Mouse (Mus musculus): ENCODE results near the gene Igf2bp2. TPM values are rescaled to one million over a fixed set of nuclear protein-coding genes. Genes with fewer than 3 reads are reported as not detected.

The Igf2bp2 gene
- total RNA-seq, 2 experiments from 2014 or later = 1.7 to 1.8 TPM

DNA sequence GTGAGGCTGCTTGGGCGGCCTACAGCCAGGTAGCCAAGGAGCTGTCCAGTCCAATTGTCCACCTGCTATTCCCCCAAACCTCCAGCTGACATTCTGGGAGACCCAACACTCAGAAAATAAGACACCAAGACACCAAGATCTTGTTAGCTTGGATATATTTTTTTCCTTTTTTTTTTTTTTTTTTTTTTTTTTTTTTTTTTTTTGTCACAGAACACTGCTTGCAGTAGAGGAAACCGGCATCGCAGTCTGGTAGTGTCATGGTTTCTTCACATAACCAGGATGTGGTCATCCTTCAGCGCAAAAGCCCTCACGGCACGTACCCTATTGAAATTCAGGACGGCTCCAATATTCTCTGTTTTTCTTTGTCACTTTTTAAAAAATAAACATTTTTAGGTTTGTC, 104.2 kb downstream of the Igf2bp2 start:
- DNase-seq (ENCODE audit: extremely low spot score in 1 of 2, low spot score in 2 of 2) = no peak
- TF ChIP-seq CTCF (IDR thresholded peaks at IDR 0.05) = no peak
- intact Hi-C loops (cut with DNase I) = no loop called here

DNA sequence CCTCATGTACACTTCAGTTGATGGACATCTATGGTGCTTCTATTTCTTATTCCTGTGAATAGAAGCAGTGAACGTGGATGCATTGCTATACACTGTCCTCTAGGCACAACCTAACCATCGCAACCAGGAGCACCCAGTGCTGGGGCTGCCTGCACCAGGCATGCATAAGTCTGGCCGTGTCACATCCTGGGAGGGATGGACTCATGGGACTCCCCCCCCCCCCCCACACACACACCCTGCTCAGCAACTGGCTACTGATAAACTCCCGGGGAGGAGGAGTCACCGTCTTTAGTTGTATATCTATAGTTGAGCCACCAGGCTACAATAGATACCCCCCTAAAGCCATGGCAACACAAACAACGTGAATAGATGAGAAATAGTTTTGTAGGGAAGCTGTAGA, 105.6 kb downstream of the Igf2bp2 start:
- no peak for DNase-seq (ENCODE audit: extremely low spot score in 1 of 2, low spot score in 2 of 2)
- intact Hi-C loops (cut with DNase I) = no loop called here
- TF ChIP-seq CTCF (IDR thresholded peaks at IDR 0.05) = no peak
- Histone ChIP-seq H3K27ac (no peak overlapping the region), H3K4me3 (no peak overlapping the region)

More for the DNA sequence above, 104.2 kb downstream of the Igf2bp2 start:
- Histone ChIP-seq H3K4me3 (no peak overlapping the region), H3K27ac (no peak overlapping the region)

- DNase-seq (ENCODE audit: extremely low spot score in 1 of 2, low spot score in 2 of 2) = no peak
- Histone ChIP-seq H3K27ac (no peak overlapping the region), H3K4me3 (no peak overlapping the region)
- no peak for TF ChIP-seq CTCF (IDR thresholded peaks at IDR 0.05)
- intact Hi-C loops (cut with DNase I) = no loop called here
Observed at GRCm38 (mm10) chr16:22053411-22053810, 109.7 kb downstream of the Igf2bp2 start.

GRCm38 (mm10) chr16:22046739-22047366, 116.2 kb downstream of the Igf2bp2 start:
- H3K4me3 ChIP-seq = no peak overlapping the region
- intact Hi-C loops (cut with DNase I) = no loop called here
- TF ChIP-seq CTCF (IDR thresholded peaks at IDR 0.05) = no peak
- H3K27ac ChIP-seq = no peak overlapping the region
- DNase-seq (ENCODE audit: extremely low spot score in 1 of 2, low spot score in 2 of 2) = no peak

- Histone ChIP-seq H3K27ac (no peak overlapping the region), H3K4me3 (no peak overlapping the region)
- TF ChIP-seq CTCF (IDR thresholded peaks at IDR 0.05) = no peak
- no peak for DNase-seq (ENCODE audit: extremely low spot score in 1 of 2, low spot score in 2 of 2)
- intact Hi-C loops (cut with DNase I) = no loop called here
Observed at GRCm38 (mm10) chr16:22045930-22046329, 117.2 kb downstream of the Igf2bp2 start.

- Histone ChIP-seq H3K4me3 (no peak overlapping the region), H3K27ac (no peak overlapping the region)
- TF ChIP-seq CTCF (IDR thresholded peaks at IDR 0.05) = no peak
- intact Hi-C loops (cut with DNase I) = no loop called here
- no peak for DNase-seq (ENCODE audit: extremely low spot score in 1 of 2, low spot score in 2 of 2)
Observed at GRCm38 (mm10) chr16:22043830-22044229, 119.3 kb downstream of the Igf2bp2 start.

- intact Hi-C loops (cut with DNase I) = no loop called here
- no peak for TF ChIP-seq CTCF (IDR thresholded peaks at IDR 0.05)
- H3K4me3 ChIP-seq = no peak overlapping the region
- no peak overlapping the region for H3K27ac ChIP-seq
- no peak for DNase-seq (ENCODE audit: extremely low spot score in 1 of 2, low spot score in 2 of 2)
Observed at GRCm38 (mm10) chr16:22039978-22040377, 123.1 kb downstream of the Igf2bp2 start.

GRCm38 (mm10) chr16:22038554-22038953, 124.5 kb downstream of the Igf2bp2 start:
- no peak for TF ChIP-seq CTCF (IDR thresholded peaks at IDR 0.05)
- Histone ChIP-seq H3K4me3 (no peak overlapping the region), H3K27ac (no peak overlapping the region)
- intact Hi-C loops (cut with DNase I) = no loop called here
- DNase-seq (ENCODE audit: extremely low spot score in 1 of 2, low spot score in 2 of 2) = no peak

DNA sequence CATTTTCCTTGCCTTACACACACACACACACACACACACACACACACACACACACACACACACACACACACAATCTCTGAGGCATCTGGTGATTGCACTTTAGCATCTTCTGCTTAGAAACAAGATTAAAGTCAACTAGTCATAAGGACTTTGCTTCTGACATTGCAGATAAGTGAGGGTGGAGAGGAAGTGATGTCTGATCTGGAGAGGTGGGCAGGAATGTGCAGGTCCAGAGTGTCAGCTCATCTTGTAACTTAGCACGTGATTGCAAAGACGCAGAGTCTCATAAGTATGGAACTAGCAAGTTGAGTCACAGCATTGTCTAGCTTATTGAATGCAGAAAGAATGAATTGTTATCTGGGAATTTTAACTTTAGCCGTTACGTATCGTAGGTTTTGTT, 135.6 kb downstream of the Igf2bp2 start:
- TF ChIP-seq CTCF (IDR thresholded peaks at IDR 0.05) = no peak
- Histone ChIP-seq H3K4me3 (no peak overlapping the region), H3K27ac (no peak overlapping the region)
- no peak for DNase-seq (ENCODE audit: extremely low spot score in 1 of 2, low spot score in 2 of 2)
- intact Hi-C loops (cut with DNase I) = no loop called here

DNA sequence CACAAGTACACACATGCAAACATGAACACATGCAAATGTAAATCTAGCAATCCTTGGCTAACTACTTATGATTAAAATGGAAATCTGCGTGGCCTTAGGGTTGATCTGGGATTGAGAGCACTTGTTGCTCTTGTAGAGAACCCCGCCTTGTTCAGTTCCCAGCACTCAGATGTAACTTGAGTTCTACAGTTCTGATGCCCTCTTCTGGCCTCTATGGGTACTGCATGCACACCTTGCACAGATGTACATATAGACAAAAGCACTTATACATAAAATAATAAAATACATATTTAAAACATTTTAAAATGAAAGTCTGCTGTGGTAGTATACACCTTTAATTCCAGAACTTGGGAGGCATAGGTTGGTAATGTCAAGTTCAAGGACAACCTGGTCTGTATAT, 141.0 kb downstream of the Igf2bp2 start:
- no peak for DNase-seq (ENCODE audit: extremely low spot score in 1 of 2, low spot score in 2 of 2)
- peak; percentile 60 for TF ChIP-seq CTCF (IDR thresholded peaks at IDR 0.05)
- Histone ChIP-seq H3K27ac (no peak overlapping the region), H3K4me3 (no peak overlapping the region)
- intact Hi-C loops (cut with DNase I) = no loop called here

- no peak for DNase-seq (ENCODE audit: extremely low spot score in 1 of 2, low spot score in 2 of 2)
- intact Hi-C loops (cut with DNase I) = no loop called here
- Histone ChIP-seq H3K4me3 (no peak overlapping the region), H3K27ac (no peak overlapping the region)
- no peak for TF ChIP-seq CTCF (IDR thresholded peaks at IDR 0.05)
Observed at GRCm38 (mm10) chr16:22015569-22015968, 147.5 kb downstream of the Igf2bp2 start.

GRCm38 (mm10) chr16:22009596-22009995, 153.5 kb downstream of the Igf2bp2 start:
- intact Hi-C loops (cut with DNase I) = loop anchor here (1.0 kb wide), 1 partner anchor 163 kb away; no protein-coding TSS in a partner anchor
- H3K27ac ChIP-seq = peak overlapping the region; percentile 78
- no peak for DNase-seq (ENCODE audit: extremely low spot score in 1 of 2, low spot score in 2 of 2)
- no peak for TF ChIP-seq CTCF (IDR thresholded peaks at IDR 0.05)
- H3K4me3 ChIP-seq = peak overlapping the region; percentile 91

GRCm38 (mm10) chr16:22009099-22009584, 154.0 kb downstream of the Igf2bp2 start, which contains the start of gene Senp2:
Senp2 (plus strand) TSS chr16:22009484.
- DNase-seq (ENCODE audit: extremely low spot score in 1 of 2, low spot score in 2 of 2) = peak; percentile 100
- intact Hi-C loops (cut with DNase I) = loop anchor here (1.0 kb wide), 1 partner anchor 163 kb away; no protein-coding TSS in a partner anchor
- Histone ChIP-seq H3K4me3 (peak within 1 kb of the TSS; percentile 91), H3K27ac (peak within 1 kb of the TSS; percentile 78)
- no peak for TF ChIP-seq CTCF (IDR thresholded peaks at IDR 0.05)

Other genes starting within 250 kb of the Igf2bp2 start
- 10 to 100 TPM; 14.0 TPM for gene Tmem41a, start 215.7 kb downstream of the Igf2bp2 start, total RNA-seq (2021)
- under 1 TPM in 1 of 2 experiments, not detected in 1; 0.16 TPM for gene Liph, start 167.6 kb downstream of the Igf2bp2 start, total RNA-seq (2021)
- 100 to 1,000 TPM in 1 of 2 experiments, 10 to 100 TPM in 1; 94.9 to 100 TPM for gene Senp2, start 153.8 kb downstream of the Igf2bp2 start, total RNA-seq (2021)
- gene Tra2b, start 102.7 kb upstream of the Igf2bp2 start, total RNA-seq (2021) = 10 to 100 TPM; 71.8 to 78.4 TPM